Mouse (Mus musculus) heart, postnatal 0 days (tissue): ENCODE results near the gene Ccr7.

Source experiments
- CTCF ChIP-seq: IDR thresholded peaks from 2 replicates; pipeline ENCODE4 v1.5.1; 2016; ENCODE audit warnings: antibody characterized with exemption, control low read depth, low read depth
- EP300 ChIP-seq: IDR thresholded peaks from 2 replicates; pipeline ENCODE4 v1.6.1; 2016; ENCODE audit warnings: antibody characterized with exemption, low read depth

GRCm38 (mm10) chr11:99161648-99162047 lies 6.8 kb upstream of the Ccr7 start:
- TF ChIP-seq CTCF = no peak
- TF ChIP-seq EP300 = no peak
